Mouse (Mus musculus): Measurements from ENCODE around the gene Kcnk6.

DNA sequence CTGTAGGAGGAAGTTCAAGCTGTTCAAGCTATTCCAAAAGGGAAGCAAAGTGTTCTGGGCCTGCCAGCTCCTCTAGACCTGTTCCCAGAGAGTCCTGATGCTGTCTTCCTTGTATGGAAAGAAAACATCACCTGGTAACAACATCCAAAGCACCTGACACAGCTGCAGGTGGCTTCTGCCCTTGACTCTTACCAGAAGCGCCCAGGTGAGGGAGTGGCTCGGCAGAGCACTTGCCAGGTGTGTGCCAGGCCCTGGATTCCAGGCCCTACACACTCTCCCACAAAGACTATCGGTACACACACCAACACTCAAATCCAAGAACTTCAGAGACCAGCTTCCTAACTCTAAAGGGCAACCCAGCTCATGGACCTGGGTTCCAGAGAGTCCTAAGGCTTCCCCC is 31.5 kb upstream of the Kcnk6 start:
- TF ChIP-seq POLR2A (IDR thresholded peaks at IDR 0.05; ENCODE audit: insufficient read depth, low read depth, low read length) (no peak), CTCF (IDR thresholded peaks at IDR 0.05; ENCODE audit: insufficient read depth, low read depth, low read length) (no peak)

Measured in olfactory bulb, adult 2 months (tissue).